Mouse (Mus musculus) layer of hippocampus, postnatal 36 days (tissue): ENCODE results near the gene Cops4. TPM values are rescaled to one million over a fixed set of nuclear protein-coding genes. Genes with fewer than 3 reads are reported as not detected.

Source experiments
- DNase-seq, 2 experiments: peaks; one replicate each; pipeline ENCODE4 v3.0.0; 2022
- total RNA-seq, 2 experiments: library from RNA; stranded (reverse); gene quantifications; 2 replicates each; pipeline ENCODE4 v1.2.3; 2021

Cops4 gene
- 10 to 100 TPM; 82.2 to 85.0 TPM for total RNA-seq

- DNase-seq = peak; percentile 95 to 96
Observed at GRCm38 (mm10) chr5:100518049-100519026, at the start of gene Cops4. TSS of gene Cops4 (plus strand) at chr5:100518309.

- no peak for DNase-seq
Observed at GRCm38 (mm10) chr5:100476328-100476727, 41.8 kb upstream of the Cops4 start.

GRCm38 (mm10) chr5:100477604-100478003 lies 40.5 kb upstream of the Cops4 start:
- DNase-seq = no peak

DNA sequence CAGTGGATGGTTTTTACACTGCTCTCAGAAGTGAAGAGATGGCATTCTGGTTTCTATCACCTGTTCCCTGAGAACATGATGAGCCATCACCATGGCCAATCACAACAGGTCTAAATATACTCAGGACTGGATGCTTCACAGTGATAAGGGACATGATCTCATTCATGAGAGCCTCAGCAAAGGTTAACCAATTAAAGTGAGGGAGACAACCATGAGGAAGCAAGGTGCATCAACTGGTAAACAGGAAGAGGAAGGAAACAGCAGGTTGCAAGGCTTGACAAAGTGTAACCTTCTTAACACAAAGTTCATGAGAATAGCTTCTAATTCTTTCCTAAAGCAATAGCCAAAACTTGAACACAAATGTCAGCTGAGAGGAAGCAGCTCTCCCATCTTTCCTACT lies 34.5 kb upstream of the Cops4 start:
- DNase-seq = no peak

DNA sequence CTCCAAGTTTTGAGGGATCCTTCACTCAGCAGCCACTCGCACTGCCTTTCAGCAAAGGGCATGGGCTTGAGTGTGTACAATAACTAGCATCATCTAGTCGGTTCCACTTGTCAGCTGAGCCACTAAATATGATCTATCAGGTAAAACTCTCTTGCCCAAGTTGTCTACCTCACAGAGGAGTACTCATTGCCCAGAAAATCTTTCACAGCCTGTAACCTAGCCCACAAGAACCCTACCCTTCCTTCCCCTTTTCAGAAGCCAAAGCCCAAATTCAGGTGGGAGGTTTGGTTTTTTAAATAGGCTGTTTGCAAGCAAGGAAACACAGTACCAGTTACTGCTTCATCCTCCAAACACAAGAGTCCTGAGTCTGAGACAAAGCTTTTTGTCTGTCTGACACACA lies 31.0 kb upstream of the Cops4 start:
- no peak for DNase-seq

- DNase-seq = no peak
Observed at GRCm38 (mm10) chr5:100488231-100488630, 29.9 kb upstream of the Cops4 start.

DNA sequence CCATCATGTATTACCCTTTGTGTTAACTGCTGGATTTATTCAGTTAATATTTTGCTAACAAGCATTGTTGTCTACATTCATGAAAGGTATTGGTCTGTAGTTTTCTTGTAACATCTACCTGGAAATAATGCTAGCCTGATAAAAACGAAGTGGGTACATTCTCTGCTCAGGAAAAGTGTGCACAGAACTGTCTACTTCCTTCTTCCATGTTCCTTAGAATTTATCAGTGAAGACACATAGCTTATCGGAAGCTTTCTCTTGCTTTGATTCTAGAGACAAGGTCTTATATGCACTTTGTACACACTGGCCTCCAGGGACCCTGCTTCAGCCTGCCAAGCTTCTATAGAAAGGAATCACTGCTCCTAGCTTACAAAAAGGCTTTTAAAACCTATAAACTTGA lies 28.8 kb upstream of the Cops4 start:
- no peak for DNase-seq

- no peak for DNase-seq
Observed at GRCm38 (mm10) chr5:100491704-100492103, 26.4 kb upstream of the Cops4 start.

- peak; percentile 67 to 69 for DNase-seq
Observed at GRCm38 (mm10) chr5:100498436-100499180, 19.5 kb upstream of the Cops4 start.

- no peak for DNase-seq
Observed at GRCm38 (mm10) chr5:100499243-100499642, 18.9 kb upstream of the Cops4 start.

DNA sequence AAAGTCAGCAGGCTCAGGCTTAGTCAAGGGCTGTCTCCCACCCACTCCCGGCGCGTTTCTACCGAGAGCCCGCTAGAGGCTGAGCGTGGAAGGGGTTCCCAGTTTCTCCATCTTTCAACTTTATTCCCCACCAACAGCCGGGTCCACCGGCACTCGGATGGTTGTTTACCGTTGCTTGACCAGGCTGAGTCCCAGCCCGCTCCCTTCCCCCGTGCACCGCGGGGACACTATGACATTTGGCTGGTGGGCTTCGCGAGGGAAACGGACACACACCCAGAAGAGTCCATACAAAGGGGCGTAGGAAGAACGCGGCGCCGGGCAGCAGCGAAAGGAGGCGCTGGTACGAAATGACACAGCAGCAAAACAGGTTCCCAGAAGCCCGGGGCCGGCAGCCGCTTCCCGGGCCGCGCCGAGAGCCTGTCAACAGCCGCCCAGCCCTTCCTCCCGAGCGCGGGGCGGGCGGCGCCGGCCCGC lies 18.2 kb upstream of the Cops4 start:
- peak; percentile 33 to 45 for DNase-seq

DNA sequence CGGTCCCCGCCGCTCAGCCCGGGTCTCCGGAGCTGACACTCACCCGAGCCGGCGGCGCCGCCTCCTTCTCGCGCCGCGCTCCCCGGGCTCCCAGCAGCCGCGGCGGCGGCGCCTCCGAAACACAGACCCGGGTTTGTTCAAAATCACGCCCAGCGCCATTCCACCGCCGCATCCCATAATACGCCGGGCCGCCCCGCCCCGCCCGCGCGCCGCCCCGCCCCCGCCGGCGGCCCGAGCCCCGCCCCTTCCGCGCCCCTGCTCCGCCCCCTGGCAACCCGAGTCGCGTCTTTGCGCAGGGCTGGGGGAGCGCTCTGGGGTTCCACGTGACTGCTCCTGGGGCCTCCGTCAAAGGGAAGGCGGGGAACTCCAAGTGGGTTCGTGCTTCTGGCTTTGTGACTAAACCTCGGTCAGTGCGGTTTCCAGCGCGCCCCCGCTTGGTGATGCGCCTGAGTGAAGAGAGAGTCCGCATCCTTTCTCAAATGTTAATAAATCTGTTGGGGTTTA lies 17.6 kb upstream of the Cops4 start, which contains the start of gene Lin54:
Gene Lin54 (minus strand): TSS at position 182 of the 504 bp plus-strand sequence.
- DNase-seq = peak; percentile 85

- DNase-seq = no peak
Observed at GRCm38 (mm10) chr5:100501267-100501666, 16.8 kb upstream of the Cops4 start.

DNA sequence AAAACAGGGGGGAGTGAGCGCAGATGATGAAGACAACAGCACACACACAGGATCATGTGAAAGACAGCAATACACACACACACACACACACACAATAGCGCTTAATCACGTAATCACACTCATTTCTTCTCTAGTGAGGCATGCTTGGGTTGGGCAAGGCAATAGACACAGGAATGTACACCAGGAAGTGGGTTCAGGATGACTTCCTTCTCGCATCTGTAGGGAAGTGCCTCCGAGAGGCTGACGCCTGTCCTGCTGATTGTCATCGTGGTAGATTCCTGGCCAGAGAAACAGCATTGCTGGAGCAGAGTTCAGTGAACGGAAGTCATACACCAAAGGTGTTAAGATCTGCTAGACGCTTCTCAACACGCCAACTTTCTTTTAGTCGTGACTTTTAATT lies 8.9 kb upstream of the Cops4 start:
- DNase-seq = no peak

GRCm38 (mm10) chr5:100512576-100512975 lies 5.5 kb upstream of the Cops4 start:
- no peak for DNase-seq

GRCm38 (mm10) chr5:100519027-100519411 lies 910 bp downstream of the Cops4 start:
- no peak for DNase-seq

GRCm38 (mm10) chr5:100520223-100520622 lies 2.1 kb downstream of the Cops4 start:
- DNase-seq = no peak

DNA sequence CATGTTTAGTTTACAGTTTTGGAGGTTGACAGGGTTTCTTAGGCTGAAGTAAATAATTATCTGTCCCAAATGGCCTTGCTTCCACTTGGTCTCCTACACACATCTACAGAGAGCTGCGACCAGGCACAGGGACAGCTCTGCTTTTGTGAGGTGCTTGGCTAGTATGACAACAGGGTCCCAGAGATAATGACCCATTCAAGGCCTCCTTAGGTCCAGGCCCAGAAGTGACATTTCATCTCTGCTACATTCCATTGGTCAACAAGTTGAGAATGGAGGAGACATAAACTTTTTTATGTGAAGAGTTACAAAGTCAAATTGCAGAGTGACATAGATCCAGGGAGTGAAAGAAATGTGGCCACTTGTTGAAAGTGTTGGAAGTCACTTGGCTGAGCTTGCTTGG lies 5.2 kb downstream of the Cops4 start:
- no peak for DNase-seq

DNA sequence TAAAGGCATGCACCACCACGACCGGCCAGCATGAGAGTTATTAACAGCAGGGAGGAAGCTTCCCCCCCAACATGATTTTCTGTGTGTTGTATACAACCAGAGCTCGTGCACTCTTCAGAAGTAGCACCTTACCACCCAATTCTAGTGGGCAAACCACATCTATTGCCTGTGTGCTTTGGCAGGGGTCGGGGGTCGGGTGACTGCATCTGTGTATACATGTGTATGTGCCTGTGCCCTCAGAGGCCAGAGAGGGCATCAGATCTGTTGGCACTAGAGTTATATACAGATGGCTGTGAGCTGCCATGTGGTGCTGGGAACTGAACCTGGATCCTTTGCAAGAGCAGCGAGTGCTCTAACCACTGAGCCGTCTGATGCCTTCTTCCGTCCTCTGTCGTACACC lies 6.8 kb downstream of the Cops4 start:
- no peak for DNase-seq

GRCm38 (mm10) chr5:100525620-100526019 lies 7.5 kb downstream of the Cops4 start:
- DNase-seq = no peak

DNA sequence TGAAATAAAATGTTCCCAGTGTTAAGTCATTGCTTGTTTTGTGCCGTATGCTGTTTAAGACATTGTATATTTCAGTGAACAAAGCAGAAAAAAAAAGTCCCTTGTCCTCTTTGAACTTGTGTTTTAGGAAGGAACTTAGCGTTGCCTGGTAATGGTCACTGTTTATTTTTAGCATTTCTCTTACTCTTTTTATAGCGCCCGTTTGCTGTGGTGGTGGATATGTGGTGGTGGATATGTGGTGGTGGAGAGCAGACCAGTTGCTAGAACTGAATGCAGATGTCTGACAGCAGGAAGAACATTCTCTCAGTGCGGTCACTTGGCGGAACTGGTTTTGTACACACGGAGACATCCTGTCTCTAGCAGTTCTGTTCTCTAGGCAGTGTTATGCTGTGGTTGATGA lies 8.1 kb downstream of the Cops4 start:
- no peak for DNase-seq

GRCm38 (mm10) chr5:100535826-100536225 lies 17.7 kb downstream of the Cops4 start:
- no peak for DNase-seq

- DNase-seq = no peak
Observed at GRCm38 (mm10) chr5:100536638-100537037, 18.5 kb downstream of the Cops4 start.
